Mouse (Mus musculus) olfactory bulb, adult 2 months (tissue): ENCODE data around the gene Pknox1.

Experiments used
- CTCF ChIP-seq: fragments of 200-500 bp; IDR thresholded peaks from 2 replicates; pipeline ENCODE4 v1.5.1; 2012; ENCODE audit warnings: low read depth, mild to moderate bottlenecking, low read length, moderate library complexity; ENCODE audit not compliant: insufficient read depth
- POLR2A ChIP-seq: fragments of 200-500 bp; IDR thresholded peaks from 2 replicates; pipeline ENCODE4 v1.6.1; 2012; ENCODE audit warnings: mild to moderate bottlenecking, low read depth, low read length, moderate library complexity; ENCODE audit not compliant: insufficient read depth

DNA sequence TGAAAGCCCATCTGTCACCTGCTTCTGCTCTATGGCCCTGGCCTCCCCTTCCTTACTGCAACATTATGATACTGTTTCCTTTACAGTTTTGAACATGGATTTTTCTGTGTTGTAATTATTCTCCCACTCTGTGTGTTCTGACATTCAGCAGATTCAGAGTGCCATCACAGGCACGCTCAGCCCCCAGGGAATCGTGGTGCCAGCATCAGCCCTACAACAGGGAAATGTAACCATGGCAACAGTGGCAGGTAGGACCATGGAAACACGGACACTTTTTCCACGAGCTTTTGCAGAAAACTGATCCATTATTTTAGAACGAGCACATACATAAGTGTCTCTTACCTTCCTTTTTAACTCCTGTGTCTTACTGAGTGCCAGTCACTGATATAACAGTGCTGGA lies 30.5 kb downstream of the Pknox1 start:
- TF ChIP-seq CTCF (no peak), POLR2A (no peak)
